Mouse (Mus musculus): ENCODE measurements around the gene Guk1. TPM values are rescaled to one million over a fixed set of nuclear protein-coding genes. Genes with fewer than 3 reads are reported as not detected.

Gene Guk1
- polyA plus RNA-seq, 2 experiments from 2014 or later, result 63.6 to 67.4 TPM

DNA sequence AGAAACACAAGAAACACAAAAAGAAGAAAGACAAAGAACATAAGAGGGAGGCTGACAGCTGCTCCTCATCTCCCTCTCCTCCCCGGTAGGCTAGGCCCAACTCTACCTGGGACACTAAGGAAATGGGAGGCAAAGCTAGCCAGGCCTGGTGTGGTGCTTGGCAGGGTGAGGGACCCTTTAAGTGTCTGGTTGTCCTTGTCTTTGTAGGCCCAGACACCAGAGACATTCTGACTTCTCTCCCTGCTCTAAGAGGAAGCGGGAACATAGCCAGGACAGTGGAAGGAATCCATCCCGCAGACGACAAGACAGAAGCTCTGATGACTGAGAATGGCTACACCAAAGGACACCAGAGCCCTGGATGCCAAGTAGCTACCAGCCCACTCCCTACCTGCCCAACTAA, 18.0 kb upstream of the Guk1 start:
- no peak for ATAC-seq

DNA sequence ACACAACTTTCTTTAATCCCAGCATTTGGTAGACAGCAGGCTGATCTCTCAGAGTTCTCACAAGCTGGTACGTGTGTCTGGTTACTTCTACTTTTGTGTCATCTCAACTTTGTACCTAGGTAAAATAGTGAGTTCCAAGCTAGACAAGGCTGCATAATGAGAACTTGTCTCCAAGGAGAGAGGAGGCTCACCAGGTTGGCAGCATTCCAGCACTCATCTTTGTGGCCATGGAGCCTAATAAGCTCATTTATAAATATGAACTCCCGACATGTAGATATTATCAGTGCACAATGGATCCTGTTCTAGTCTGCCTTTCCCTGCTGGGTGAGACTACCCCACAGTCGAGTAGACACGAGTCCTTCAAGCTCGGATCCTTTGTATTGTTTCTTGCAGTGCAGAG, 17.6 kb upstream of the Guk1 start:
- no peak for ATAC-seq

DNA sequence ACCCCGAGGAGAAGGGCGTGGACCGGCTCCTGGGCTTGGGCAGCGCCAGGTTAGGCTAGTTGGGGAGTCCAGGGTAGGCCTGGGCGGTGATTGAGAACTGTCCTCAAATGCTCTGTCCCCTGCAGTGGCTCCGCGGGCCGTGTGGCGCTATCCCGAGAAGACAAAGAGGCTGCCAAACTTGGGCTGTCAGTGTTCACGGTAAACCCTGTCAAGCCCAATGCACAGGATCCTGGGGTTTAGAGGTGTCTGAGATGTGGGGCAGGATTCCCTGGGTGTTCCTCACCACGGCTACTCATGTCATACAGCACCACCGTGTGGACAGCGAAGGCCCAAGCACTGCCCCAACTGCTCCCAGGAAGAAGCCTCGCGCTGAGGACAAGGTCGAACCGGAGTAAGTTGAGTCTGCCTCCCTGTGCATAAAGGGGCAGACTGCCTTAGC, 17.0 kb upstream of the Guk1 start:
- ATAC-seq, result peak; percentile 12

DNA sequence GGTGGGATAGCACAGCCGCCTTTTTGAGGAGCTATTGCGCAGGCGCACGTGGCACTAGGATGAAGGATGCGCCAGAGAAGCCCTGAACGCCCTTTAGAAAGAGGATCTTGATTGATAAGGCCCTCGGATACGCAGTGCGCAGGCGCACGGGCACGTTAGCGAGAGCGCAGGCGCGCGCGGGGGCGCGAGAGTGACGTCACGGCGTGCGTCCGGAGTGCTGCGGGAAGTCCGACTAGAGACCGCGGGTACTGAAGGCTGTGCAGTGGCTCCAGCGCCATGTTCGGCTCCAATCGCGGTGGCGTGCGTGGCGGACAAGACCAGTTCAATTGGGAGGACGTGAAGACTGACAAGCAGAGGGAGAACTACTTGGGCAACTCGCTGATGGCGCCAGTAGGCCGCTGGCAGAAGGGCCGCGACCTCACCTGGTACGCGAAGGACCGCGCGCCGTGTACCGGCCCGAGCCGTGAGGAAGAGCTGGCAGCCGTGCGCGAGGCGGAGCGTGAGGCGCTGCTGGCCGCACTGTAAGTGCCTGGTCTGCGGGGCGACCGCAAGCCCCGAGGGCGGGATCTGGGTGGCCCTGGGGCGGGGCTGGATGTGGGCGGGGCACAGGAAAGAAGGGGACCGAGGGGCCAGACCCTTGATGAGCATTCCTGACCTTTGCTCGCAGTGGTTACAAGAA, 16.3 kb upstream of the Guk1 start, which contains the start of gene 2310033P09Rik:
TSS of gene 2310033P09Rik (plus strand) at position 169 of the 679 bp plus-strand sequence.
- peak; percentile 79 for ATAC-seq

DNA sequence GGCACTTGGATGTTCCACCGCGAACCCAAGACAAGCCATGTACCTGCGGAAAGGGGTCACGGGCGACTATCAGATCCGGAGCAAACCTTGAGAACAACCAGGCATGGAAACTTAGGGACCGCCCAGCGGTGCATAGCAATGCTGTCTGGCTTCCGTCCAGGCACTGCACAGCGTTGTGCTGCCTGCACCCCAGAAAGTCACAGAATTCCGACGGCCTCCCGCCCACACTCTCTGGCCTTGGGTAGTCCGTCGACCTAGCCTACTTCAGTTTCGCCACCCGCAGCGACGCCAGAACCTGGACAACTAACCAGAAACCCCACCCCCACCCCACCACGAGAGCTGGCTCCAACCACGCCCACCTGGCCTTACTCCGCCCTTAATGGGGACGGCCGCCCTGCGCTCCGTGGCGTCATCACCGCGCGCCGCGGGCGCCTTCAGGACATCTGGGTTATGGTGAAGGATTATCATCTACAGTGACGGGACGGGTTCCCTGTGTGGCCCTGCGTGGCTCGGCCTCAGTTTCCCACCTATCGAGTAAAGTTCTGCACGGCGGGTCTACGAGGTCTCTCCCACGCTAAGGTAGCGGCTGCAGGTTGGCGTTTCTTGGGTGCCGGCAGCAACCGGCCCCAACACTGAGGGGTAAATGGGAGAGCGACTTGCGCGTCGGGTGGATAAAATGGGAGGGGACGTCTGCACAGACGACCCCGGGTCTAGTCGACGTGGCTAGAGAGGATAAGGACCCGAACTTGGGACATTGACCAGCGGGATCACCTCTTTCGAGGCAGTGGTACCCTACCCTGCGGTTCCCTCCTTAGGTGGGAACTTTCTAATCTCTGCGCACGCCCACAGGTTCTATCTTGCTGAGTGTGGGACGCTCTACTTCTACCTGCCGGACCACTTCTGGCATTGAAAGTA, 10.3 kb upstream of the Guk1 start, which contains the start of gene Mrpl55:
TSS of gene Mrpl55 (plus strand) at position 406 of the 915 bp plus-strand sequence.
- ATAC-seq, result peak; percentile 94

DNA sequence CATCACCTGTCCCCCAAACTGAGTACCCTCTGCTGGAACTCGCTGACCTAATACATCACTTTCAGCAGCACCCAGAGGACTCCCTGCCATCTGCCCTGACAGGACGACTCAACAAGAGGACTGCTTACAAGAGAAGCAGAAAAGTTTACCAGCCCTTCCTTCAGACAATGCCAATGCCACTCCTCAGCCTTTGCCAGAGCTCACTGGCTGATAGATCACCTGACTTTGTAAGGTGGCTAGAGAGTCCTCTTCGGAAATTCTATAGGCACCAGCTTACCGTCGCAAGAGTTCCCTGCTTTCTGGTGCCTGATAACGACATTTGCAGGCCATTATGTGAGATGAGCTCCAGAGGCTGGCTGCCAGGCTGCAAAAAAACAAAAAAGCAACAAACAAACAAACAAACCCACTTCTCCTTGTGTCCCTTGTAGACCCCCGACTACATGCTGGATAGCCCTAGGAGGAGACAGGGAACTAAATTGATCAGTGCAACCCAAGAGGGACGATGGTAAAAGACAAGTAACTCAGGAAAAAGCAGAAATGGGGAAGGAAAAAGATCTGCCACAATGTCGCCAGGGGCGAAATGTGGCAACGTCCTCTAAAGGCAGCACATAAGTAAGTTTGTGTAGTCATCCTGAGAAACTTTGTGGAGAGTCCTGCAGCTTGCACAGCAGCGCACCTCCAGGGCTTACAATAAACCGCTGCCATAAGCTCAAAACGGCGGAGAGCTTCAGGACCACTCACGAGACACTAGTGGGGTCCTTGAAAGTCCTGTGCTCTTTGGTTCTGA, 9.4 kb upstream of the Guk1 start:
- peak; percentile 2 for ATAC-seq

DNA sequence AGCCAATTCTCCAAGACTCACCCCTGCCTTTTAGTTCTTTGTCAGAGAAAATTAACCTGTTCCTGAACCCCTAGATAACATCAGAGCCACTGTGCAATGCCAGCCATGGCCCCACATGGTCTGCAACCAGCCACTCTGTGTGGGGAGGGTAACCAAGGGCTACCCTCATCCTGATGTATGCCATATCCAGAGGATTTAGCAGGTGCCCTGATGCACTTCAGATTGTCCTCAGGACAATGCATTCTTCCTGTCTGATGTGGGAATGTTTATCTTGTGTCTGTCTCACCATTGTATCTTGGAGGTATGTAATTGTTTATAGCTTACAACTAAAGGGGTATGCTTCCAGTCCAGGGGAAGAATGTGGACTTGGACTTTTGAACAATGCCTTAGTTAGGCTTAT, 4.2 kb upstream of the Guk1 start:
- no peak for ATAC-seq

DNA sequence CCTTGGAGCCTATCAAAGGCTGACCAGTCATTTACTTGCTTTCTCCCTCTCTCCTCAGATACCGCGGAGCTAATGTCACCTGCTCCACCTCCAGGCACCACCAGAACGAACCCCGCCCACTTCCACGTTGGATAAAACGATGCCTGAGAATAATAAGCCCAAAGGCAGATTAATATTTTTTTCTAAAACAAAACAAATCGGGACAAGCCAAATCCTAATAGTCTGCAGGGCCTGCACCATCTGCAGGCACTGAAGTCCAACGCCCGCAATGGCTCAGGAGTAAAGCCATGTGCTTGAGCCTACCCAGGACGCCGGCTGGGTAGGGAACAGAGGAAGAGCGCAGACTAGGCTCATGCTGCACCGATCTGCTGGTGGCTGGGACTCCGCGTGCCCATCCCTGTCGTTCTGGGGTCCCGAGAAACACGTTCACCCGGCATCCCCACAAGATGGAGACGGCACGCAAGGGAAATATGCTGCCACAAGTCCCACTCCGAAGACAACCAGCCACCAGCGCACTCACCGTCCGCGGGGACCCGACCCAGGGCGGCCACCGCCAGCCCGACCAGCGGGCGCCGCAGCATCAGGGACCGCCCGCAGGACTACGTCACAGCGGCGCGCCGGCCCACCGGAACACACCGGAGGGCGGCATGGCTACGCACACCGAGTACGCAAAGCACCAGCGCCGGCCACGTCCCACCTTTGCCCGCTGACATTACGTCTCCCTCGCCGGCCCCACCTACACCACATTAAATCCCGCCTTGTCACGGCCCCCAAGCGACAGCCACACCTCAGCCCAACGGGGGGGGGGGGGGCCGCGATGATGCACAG, 567 bp downstream of the Guk1 start:
- ATAC-seq, result peak; percentile 96

DNA sequence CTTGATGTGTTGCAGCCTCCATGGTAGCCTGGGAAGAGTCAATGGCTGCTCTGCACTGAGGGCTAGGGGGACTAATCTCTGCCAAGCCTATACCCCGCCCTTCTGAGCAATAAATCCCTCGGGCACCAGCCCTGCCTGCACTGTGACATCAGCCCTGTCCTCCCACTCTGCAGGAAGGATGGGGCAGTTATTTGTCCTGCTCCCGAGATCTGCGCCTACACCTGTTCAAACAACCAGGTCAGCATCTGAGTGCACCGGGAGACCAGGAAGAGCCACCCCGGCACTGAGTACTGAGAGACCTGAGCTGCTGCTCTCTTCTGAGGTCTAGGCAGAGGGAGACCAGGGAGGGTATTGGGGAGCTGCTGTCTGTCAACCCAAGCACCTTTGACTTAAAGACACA, 4.3 kb downstream of the Guk1 start:
- ATAC-seq, result no peak

DNA sequence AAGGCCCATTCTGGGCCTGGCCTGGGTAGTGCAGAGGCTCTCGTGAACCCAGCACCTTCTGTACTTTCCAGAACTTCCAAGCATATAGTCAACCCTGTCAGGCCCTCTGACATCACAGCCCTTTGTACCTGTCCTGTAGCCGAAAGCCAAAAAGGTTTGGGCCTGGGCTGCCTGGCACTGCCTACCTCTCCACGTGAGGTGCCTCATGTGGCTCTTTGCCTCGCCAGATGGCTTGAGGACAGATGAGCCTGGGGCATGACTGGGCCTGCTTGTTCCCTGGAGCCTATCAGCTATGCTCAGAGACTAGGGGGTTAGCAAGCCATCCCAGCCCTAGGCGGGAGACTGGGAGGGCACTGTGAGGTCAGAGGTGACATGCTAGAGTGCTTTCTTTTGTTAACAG, 6.5 kb downstream of the Guk1 start:
- no peak for ATAC-seq

DNA sequence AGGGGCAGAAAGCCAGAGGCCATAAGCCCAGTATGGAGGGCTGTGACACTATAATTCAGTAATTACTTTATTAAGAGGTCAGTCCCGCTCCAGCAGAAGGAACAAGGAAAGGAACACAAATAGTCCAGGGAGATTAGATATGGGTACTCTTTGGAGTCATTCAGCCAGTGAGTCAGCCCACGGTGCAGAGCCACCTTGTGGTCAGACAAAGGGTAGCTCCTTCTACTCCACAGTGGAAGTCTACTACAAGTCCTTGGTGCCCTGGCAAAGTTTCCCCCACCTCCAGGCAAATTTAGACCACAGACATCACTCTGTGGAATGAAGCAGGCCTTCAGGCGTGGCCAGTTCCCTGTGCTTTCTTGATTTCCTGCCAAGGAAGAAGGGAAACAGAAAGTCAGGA, 8.2 kb downstream of the Guk1 start:
- peak; percentile 77 for ATAC-seq

DNA sequence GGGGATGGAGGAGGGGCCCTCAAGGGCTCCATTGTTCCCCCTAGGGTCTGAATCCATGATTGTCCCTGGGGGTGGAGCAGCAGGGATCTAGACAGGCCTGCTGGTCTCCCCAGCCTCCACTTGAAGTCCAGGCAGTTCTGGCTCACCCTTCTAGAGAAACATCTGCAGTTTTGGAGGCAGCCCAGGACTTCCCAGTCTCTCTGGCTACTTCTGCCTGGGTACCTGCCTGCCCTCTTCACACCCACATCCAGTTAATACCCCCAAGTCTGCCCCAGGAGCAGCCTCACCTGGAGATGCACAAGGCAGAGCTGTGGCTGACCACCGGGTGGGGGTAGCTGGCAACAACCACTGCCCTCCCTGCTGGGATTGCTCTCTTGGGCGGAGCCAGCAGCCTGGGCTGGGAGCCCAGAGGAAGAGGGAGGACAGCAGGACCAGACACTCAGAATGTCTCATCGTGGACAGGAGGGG, 9.1 kb downstream of the Guk1 start, which contains the start of gene Gjc2:
TSS of gene Gjc2 (minus strand) at position 350 of the 468 bp plus-strand sequence.
- ATAC-seq, result no peak

DNA sequence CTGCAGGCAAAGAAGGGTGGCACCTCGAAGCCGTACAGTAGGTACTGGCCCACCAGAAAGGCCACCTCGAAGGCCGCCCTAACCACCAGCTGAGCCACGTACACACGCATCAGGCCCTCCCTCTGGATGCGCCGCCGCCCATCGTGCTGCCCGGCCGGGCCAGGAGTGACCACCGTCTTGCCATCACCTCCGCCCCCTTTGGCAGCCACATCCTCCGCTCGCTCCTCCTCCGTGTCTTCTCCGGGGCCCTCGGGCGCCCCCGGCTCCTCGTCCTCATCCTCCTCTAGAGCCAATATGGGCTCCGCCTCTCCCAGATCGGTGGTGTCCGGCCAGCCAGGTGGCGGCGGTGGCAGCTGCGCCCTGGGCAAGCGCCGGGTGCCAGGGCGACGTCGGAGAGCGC, 15.1 kb downstream of the Guk1 start:
- ATAC-seq, result no peak

DNA sequence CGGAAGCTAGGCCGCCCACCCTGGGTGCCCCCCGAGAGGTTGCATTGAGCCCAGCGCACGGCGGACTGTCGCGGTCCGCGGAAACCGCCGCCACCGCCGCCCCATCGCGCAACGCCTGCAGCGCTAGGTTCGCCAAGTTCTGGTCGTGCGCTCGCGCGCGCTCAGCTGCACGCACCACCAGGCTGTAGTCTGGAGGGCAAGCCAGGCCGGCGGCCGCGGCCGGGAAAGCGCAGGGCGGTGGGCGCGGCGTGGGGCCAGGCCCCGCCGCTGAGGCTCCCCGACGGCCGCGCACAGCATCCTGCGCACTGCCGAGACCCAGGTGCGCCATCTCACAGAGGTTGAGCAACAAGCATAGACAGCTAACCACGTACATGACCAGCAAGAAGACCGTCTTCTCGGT, 15.5 kb downstream of the Guk1 start:
- ATAC-seq, result no peak

DNA sequence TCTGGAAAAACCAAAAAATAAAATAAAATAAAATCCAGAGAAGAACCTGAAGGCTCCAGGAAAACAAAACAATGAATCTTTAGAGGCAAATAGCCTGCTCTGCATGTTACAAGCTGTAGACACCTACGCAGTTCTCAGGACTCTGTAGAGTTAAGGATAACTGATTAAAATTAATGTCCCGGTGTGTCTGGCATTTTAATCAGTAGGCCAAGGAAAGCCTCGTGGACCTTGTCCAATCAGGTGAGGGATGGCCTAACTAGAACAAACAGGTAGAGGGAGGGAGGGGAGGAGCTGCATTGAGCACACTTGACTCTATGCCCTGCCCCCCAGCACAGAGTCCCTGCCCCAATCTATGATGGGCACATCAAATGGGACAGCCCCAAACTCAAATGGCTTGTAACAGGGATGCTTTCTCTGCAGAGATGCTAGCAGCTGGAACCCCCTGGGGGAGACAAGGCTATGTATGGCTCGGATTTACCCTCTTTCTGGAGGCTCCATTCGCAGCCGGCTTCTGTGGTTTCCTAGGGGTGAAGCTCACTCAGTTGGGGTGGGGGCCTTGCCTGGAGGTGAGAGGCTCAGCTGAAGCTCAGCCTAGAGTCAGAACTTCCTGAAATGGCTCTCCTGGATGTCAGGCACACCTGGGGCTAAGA, 17.7 kb downstream of the Guk1 start:
- no peak for ATAC-seq

DNA sequence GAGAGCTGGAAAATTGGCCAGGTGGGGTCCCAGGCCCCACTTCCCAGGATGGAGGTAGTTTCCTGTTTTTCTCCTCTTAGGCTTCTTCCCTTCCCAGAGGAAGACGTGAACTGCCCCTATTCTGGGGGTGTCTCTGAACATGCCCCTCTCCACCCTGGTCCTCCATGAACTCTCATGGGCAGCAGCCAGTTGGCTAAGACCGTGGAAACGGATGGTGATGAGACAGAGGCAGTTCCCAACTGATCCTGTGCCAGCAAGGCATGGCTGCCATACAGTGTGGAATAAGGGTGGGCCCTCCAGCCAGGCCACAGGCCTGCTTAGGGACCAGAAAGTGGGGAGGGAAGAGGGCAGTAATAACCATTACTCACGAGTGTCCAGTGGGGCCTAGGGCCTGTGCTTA, 21.5 kb downstream of the Guk1 start:
- no peak for ATAC-seq

DNA sequence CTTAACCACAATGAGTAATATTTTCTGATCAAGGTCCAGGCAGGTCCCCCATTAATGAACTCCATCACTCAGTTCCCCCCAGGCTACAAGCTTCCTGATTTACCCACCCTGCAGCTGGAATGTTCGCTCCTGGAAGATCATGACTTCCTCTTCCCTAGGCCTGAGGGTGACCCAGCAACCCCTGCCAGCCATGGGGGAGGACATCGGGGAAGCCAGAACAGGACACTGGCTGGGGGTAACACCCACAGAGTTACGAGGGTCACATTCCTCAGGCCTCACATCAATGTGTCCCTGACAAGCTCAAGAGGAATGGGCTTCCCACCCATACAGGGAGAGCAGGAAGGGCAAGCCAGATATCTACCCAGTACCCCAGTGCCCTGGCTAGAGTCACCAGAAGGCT, 22.2 kb downstream of the Guk1 start:
- no peak for ATAC-seq

DNA sequence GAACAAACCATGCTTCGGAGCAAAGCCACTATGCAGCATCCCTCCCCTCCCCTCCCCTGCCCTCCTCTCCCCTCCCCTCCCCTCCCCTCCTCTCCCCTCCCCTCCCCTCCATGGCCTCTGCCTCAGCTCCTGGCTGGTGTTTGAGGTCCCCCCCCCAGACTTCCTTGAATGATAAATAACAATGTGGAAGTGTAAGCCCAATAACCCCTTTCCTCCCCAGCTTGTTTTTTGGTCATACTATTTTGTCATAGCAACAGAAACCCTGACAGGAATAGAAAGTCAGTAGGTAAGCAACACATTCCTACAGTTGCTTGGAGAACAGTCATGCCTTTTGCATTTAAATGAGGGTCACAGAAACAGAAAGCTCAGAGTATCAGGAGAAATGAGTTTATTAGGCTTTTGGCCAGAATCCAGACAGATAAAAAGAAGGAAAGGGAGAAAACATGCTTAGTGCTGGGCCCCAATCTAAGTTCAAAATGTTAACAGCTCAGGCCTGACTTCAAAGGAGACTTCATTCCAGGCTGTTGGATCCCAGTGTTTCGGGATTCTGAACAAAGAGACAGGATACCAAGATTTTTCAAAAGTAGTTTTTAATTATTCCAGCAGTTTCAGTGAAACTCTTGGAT, 26.3 kb downstream of the Guk1 start:
- no peak for ATAC-seq

DNA sequence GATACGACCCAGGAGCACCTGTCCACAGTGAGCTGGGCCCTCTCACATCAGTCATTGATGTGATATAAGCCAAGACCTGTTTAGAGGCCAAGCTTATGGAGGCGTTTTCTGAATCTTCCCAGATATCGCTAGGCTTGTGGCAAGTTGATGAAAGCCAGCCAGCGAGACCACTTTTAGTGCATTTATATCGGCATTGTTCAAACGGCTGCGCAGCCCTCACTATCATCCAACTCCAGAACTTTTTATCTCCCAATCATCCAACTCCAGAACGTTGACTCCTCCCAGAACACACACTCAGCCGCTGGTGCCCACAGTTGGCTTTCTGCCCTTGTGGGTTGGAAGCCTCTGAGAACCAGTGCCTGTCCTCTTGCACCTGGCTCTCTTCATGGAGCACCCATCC, 27.6 kb downstream of the Guk1 start:
- no peak for ATAC-seq
